Mouse (Mus musculus) urinary bladder, adult 2 months (tissue): ENCODE data around the gene Galns. TPM values are rescaled to one million over a fixed set of nuclear protein-coding genes. Genes with fewer than 3 reads are reported as not detected.
A peak's percentile ranks its signal among the peaks of the same experiment; 100 is the strongest.
"Not testable (repeated sequence)": the region's sequence is repeated elsewhere in the genome, so short reads cannot be mapped to it uniquely, and the experiment has no call there.

Experiments used
- DNase-seq: peaks from one replicate; pipeline ENCODE4 v3.0.0; 2022; ENCODE audit warnings: low spot score
- polyA plus RNA-seq: library from polyadenylated mRNA; depleted of rRNA; stranded (reverse); fragments of >200 nt; gene quantifications from 2 replicates; pipeline ENCODE4 v1.2.3, GENCODE M21; 2012

Gene Galns
- polyA plus RNA-seq, 1 experiment, result 16.2 TPM

GRCm38 (mm10) chr8:122596031-122596430, 15.2 kb downstream of the Galns start:
- DNase-seq, result no peak

GRCm38 (mm10) chr8:122593783-122594507, 17.3 kb downstream of the Galns start:
- DNase-seq, result no peak

GRCm38 (mm10) chr8:122593240-122593639, 18.0 kb downstream of the Galns start:
- DNase-seq, result no peak

- DNase-seq, result no peak
Measured at GRCm38 (mm10) chr8:122586749-122587148, 24.5 kb downstream of the Galns start.

GRCm38 (mm10) chr8:122586171-122586570, 25.1 kb downstream of the Galns start:
- no peak for DNase-seq

GRCm38 (mm10) chr8:122585411-122585891, 25.8 kb downstream of the Galns start:
- DNase-seq, result no peak

GRCm38 (mm10) chr8:122584981-122585380, 26.3 kb downstream of the Galns start:
- no peak for DNase-seq

- DNase-seq, result no peak
Measured at GRCm38 (mm10) chr8:122580926-122581325, 30.3 kb downstream of the Galns start.

- no peak for DNase-seq
Measured at GRCm38 (mm10) chr8:122579196-122579595, 32.1 kb downstream of the Galns start.

- DNase-seq, result no peak
Measured at GRCm38 (mm10) chr8:122577116-122577515, 34.1 kb downstream of the Galns start.

GRCm38 (mm10) chr8:122576648-122577022, 34.6 kb downstream of the Galns start, which contains the start of gene Aprt:
Gene Aprt, minus strand, starts transcription at chr8:122576909.
- peak; percentile 80 for DNase-seq

GRCm38 (mm10) chr8:122575735-122576647, 35.3 kb downstream of the Galns start:
- no peak for DNase-seq

- DNase-seq, result no peak
Measured at GRCm38 (mm10) chr8:122575286-122575685, 36.0 kb downstream of the Galns start.

GRCm38 (mm10) chr8:122574667-122575251, 36.5 kb downstream of the Galns start:
- no peak for DNase-seq

- DNase-seq, result no peak
Measured at GRCm38 (mm10) chr8:122574264-122574663, 37.0 kb downstream of the Galns start.

GRCm38 (mm10) chr8:122573577-122573976, 37.7 kb downstream of the Galns start:
- DNase-seq, result no peak

GRCm38 (mm10) chr8:122573176-122573575, 38.1 kb downstream of the Galns start:
- not testable (repeated sequence) for DNase-seq

GRCm38 (mm10) chr8:122572751-122573150, 38.5 kb downstream of the Galns start:
- DNase-seq, result no peak

GRCm38 (mm10) chr8:122571750-122572267, 39.5 kb downstream of the Galns start:
- DNase-seq, result no peak

GRCm38 (mm10) chr8:122571153-122571552, 40.1 kb downstream of the Galns start:
- DNase-seq, result no peak

- DNase-seq, result no peak
Measured at GRCm38 (mm10) chr8:122569996-122570395, 41.3 kb downstream of the Galns start.

GRCm38 (mm10) chr8:122569329-122569728, 41.9 kb downstream of the Galns start:
- DNase-seq, result no peak
